Mouse (Mus musculus): ENCODE measurements around the gene Abhd5.

DNA sequence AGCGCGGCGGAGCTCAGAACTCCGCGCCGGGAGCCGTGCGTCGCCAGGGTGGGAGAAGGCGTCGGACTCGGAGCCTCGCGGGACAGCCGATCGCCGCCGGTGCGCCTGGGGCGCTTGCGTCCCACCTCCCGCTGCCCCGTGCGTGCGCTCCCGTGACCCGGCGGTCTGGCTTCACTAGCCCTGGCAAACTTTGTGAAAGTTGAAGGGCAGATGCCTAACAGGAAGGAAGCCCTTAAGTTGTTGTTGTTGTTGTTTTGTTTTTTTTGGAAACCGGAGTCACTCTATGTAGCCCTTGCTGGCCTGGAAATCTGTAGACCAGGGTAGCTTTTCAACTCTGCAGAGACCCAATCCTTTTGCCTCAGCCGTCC lies 601 bp downstream of the Abhd5 start:
- TF ChIP-seq CTCF (IDR thresholded peaks at IDR 0.05; ENCODE audit: low read depth, low read length) (no peak), GATA1 (IDR thresholded peaks at IDR 0.05; ENCODE audit: borderline replicate concordance, low read length) (no peak), TAL1 (conservative IDR thresholded peaks at IDR 0.05; ENCODE audit: low read depth, low read length) (no peak), POLR2AphosphoS5 (IDR thresholded peaks at IDR 0.05; ENCODE audit: insufficient replicate concordance, low read depth, low read length) (no peak), GATA2 (IDR thresholded peaks at IDR 0.05; ENCODE audit: borderline replicate concordance, low read depth, low read length) (no peak)
